Mouse (Mus musculus): ENCODE measurements around the gene Elfn2.

The Elfn2 gene

GRCm38 (mm10) chr15:78698084-78698483 lies 20.5 kb downstream of the Elfn2 start:
- in situ Hi-C loops (cut with MboI; ENCODE audit: low pct_unique_long_range_greater_than_20kb in 1 of 2, low sequenced_read_pairs in 2 of 2, unreplicated experiment in 1 of 2), result no loop called here

GRCm38 (mm10) chr15:78695745-78696144 lies 22.8 kb downstream of the Elfn2 start:
- in situ Hi-C loops (cut with MboI; ENCODE audit: low pct_unique_long_range_greater_than_20kb in 1 of 2, low sequenced_read_pairs in 2 of 2, unreplicated experiment in 1 of 2), result no loop called here

GRCm38 (mm10) chr15:78692505-78692904 lies 26.1 kb downstream of the Elfn2 start:
- in situ Hi-C loops (cut with MboI; ENCODE audit: low pct_unique_long_range_greater_than_20kb in 1 of 2, low sequenced_read_pairs in 2 of 2, unreplicated experiment in 1 of 2), result no loop called here

GRCm38 (mm10) chr15:78690716-78691115 lies 27.9 kb downstream of the Elfn2 start:
- in situ Hi-C loops (cut with MboI; ENCODE audit: low pct_unique_long_range_greater_than_20kb in 1 of 2, low sequenced_read_pairs in 2 of 2, unreplicated experiment in 1 of 2), result no loop called here

GRCm38 (mm10) chr15:78686910-78687309 lies 31.7 kb downstream of the Elfn2 start:
- in situ Hi-C loops (cut with MboI; ENCODE audit: low pct_unique_long_range_greater_than_20kb in 1 of 2, low sequenced_read_pairs in 2 of 2, unreplicated experiment in 1 of 2), result no loop called here

- in situ Hi-C loops (cut with MboI; ENCODE audit: low pct_unique_long_range_greater_than_20kb in 1 of 2, low sequenced_read_pairs in 2 of 2, unreplicated experiment in 1 of 2), result no loop called here
Measured at GRCm38 (mm10) chr15:78684111-78684510, 34.5 kb downstream of the Elfn2 start.

GRCm38 (mm10) chr15:78683474-78683873 lies 35.1 kb downstream of the Elfn2 start:
- in situ Hi-C loops (cut with MboI; ENCODE audit: low pct_unique_long_range_greater_than_20kb in 1 of 2, low sequenced_read_pairs in 2 of 2, unreplicated experiment in 1 of 2), result no loop called here

GRCm38 (mm10) chr15:78681781-78682180 lies 36.8 kb downstream of the Elfn2 start:
- in situ Hi-C loops (cut with MboI; ENCODE audit: low pct_unique_long_range_greater_than_20kb in 1 of 2, low sequenced_read_pairs in 2 of 2, unreplicated experiment in 1 of 2), result no loop called here

GRCm38 (mm10) chr15:78681301-78681700 lies 37.3 kb downstream of the Elfn2 start:
- in situ Hi-C loops (cut with MboI; ENCODE audit: low pct_unique_long_range_greater_than_20kb in 1 of 2, low sequenced_read_pairs in 2 of 2, unreplicated experiment in 1 of 2), result no loop called here

- in situ Hi-C loops (cut with MboI; ENCODE audit: low pct_unique_long_range_greater_than_20kb in 1 of 2, low sequenced_read_pairs in 2 of 2, unreplicated experiment in 1 of 2), result no loop called here
Measured at GRCm38 (mm10) chr15:78680291-78680690, 38.3 kb downstream of the Elfn2 start.

- in situ Hi-C loops (cut with MboI; ENCODE audit: low pct_unique_long_range_greater_than_20kb in 1 of 2, low sequenced_read_pairs in 2 of 2, unreplicated experiment in 1 of 2), result no loop called here
Measured at GRCm38 (mm10) chr15:78677708-78678107, 40.9 kb downstream of the Elfn2 start.

- in situ Hi-C loops (cut with MboI; ENCODE audit: low pct_unique_long_range_greater_than_20kb in 1 of 2, low sequenced_read_pairs in 2 of 2, unreplicated experiment in 1 of 2), result no loop called here
Measured at GRCm38 (mm10) chr15:78677015-78677414, 41.6 kb downstream of the Elfn2 start.

GRCm38 (mm10) chr15:78674912-78675412 lies 43.6 kb downstream of the Elfn2 start:
- in situ Hi-C loops (cut with MboI; ENCODE audit: low pct_unique_long_range_greater_than_20kb in 1 of 2, low sequenced_read_pairs in 2 of 2, unreplicated experiment in 1 of 2), result no loop called here

GRCm38 (mm10) chr15:78673436-78673835 lies 45.1 kb downstream of the Elfn2 start:
- in situ Hi-C loops (cut with MboI; ENCODE audit: low pct_unique_long_range_greater_than_20kb in 1 of 2, low sequenced_read_pairs in 2 of 2, unreplicated experiment in 1 of 2), result no loop called here

- in situ Hi-C loops (cut with MboI; ENCODE audit: low pct_unique_long_range_greater_than_20kb in 1 of 2, low sequenced_read_pairs in 2 of 2, unreplicated experiment in 1 of 2), result no loop called here
Measured at GRCm38 (mm10) chr15:78670341-78670740, 48.2 kb downstream of the Elfn2 start.

GRCm38 (mm10) chr15:78669221-78669871 lies 49.2 kb downstream of the Elfn2 start:
- in situ Hi-C loops (cut with MboI; ENCODE audit: low pct_unique_long_range_greater_than_20kb in 1 of 2, low sequenced_read_pairs in 2 of 2, unreplicated experiment in 1 of 2), result no loop called here

- in situ Hi-C loops (cut with MboI; ENCODE audit: low pct_unique_long_range_greater_than_20kb in 1 of 2, low sequenced_read_pairs in 2 of 2, unreplicated experiment in 1 of 2), result no loop called here
Measured at GRCm38 (mm10) chr15:78664268-78664667, 54.3 kb downstream of the Elfn2 start.

GRCm38 (mm10) chr15:78651169-78651568 lies 67.4 kb downstream of the Elfn2 start:
- in situ Hi-C loops (cut with MboI; ENCODE audit: low pct_unique_long_range_greater_than_20kb in 1 of 2, low sequenced_read_pairs in 2 of 2, unreplicated experiment in 1 of 2), result no loop called here

- in situ Hi-C loops (cut with MboI; ENCODE audit: low pct_unique_long_range_greater_than_20kb in 1 of 2, low sequenced_read_pairs in 2 of 2, unreplicated experiment in 1 of 2), result no loop called here
Measured at GRCm38 (mm10) chr15:78647746-78648145, 70.8 kb downstream of the Elfn2 start.

- in situ Hi-C loops (cut with MboI; ENCODE audit: low pct_unique_long_range_greater_than_20kb in 1 of 2, low sequenced_read_pairs in 2 of 2, unreplicated experiment in 1 of 2), result no loop called here
Measured at GRCm38 (mm10) chr15:78644606-78645005, 74.0 kb downstream of the Elfn2 start.

All from mouse embryonic stem cell (cell line).